Mouse (Mus musculus) lung, embryonic 16.5 days (tissue): ENCODE results near the gene Cbarp. TPM values are rescaled to one million over a fixed set of nuclear protein-coding genes. Genes with fewer than 3 reads are reported as not detected.

Experiments used
- ATAC-seq: fragments of 200-750 bp; cut with Nextera tagmentation; 2 replicates; pipeline ENCODE4 v1.8.0; 2017; ENCODE audit warnings: low read depth, mild to moderate bottlenecking, moderate library complexity
- H3K27ac ChIP-seq: fragments of 300-500 bp; sonication (generic); 2 replicates; pipeline ENCODE4 v1.5.1; 2014; ENCODE audit warnings: mild to moderate bottlenecking, control low read depth, low read length
- H3K27me3 ChIP-seq: fragments of 300-500 bp; sonication (generic); 2 replicates; pipeline ENCODE4 v1.6.1; 2014; ENCODE audit warnings: low read depth, low read length, mixed read lengths; ENCODE audit not compliant: control insufficient read depth, insufficient read depth
- H3K36me3 ChIP-seq: fragments of 300-500 bp; sonication (generic); 2 replicates; pipeline ENCODE4 v1.6.1; 2014; ENCODE audit warnings: low read length; ENCODE audit not compliant: control insufficient read depth, insufficient read depth
- H3K4me1 ChIP-seq: fragments of 300-500 bp; sonication (generic); replicated peaks from 2 replicates; pipeline ENCODE4 v1.6.1; 2014; ENCODE audit warnings: low read length, mixed read lengths; ENCODE audit not compliant: control insufficient read depth, insufficient read depth
- H3K4me2 ChIP-seq: fragments of 300-500 bp; sonication (generic); 2 replicates; pipeline ENCODE4 v1.6.1; 2014; ENCODE audit warnings: low read depth, low read length, control low read depth
- H3K4me3 ChIP-seq: fragments of 300-500 bp; sonication (generic); 2 replicates; pipeline ENCODE4 v1.5.1; 2014; ENCODE audit warnings: mild to moderate bottlenecking, low read length, control low read depth
- H3K9ac ChIP-seq: fragments of 300-500 bp; sonication (generic); 2 replicates; pipeline ENCODE4 v1.6.1; 2014; ENCODE audit warnings: low read length, control low read depth
- H3K9me3 ChIP-seq: fragments of 300-500 bp; sonication (generic); 2 replicates; pipeline ENCODE4 v1.6.1; 2016; ENCODE audit warnings: low read length; ENCODE audit not compliant: control insufficient read depth
- WGBS: fragments of 180-500 bp; shearing (Covaris S2); extraction: QIAGEN DNeasy Blood & Tissue Kit; methylation state at CpG from one replicate; pipeline ENCODE4 v1.1.7; 2014; 5-methylcytosine and 5-hydroxymethylcytosine counted together
- polyA plus RNA-seq: library from polyadenylated mRNA; unstranded; fragments of >200 nt; fragmentation: Nextera tagmentation; extraction: Ambion mirVana; gene quantifications from 2 replicates; pipeline ENCODE4 v1.2.1, GENCODE M21; 2015

Gene Cbarp
- polyA plus RNA-seq, 1 experiment from 2014 or later = 3.9 TPM

DNA sequence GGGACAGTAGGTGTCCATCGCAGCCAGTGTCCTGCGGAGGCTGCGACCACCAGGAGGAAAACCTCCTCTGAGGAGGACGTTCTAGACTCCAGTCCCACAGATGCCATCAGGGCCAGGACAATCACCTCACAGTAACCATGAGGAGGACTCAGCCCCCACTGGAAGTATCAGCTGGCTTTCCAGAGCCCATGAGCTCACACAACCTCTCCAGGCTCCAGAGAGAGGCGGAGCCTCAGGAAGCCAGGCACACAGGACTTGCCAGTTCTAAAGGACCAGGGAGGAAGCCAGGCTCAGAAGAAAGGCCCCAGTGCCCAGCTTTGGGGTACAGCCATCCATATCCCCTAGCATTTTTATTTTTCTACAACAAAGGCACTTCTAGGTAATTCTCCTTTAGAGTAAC is 45.1 kb downstream of the Cbarp start:
- no peaks in the 10 kb centered on the region for H3K27me3 ChIP-seq
- H3K4me2 ChIP-seq = no peak overlapping the region
- no peaks in the 10 kb centered on the region; the same call in 1 of the 2 replicates for H3K36me3 ChIP-seq
- H3K4me3 ChIP-seq = no peak overlapping the region
- H3K4me1 ChIP-seq = peaks cover 52% of the 10 kb centered on the region
- H3K27ac ChIP-seq = peak overlapping the region; percentile 53
- peak overlapping the region; percentile 13; the same call in 1 of the 2 replicates for H3K9ac ChIP-seq
- 73% methylated on average over 5 of the region's 5 CpGs for WGBS
- 0 out of 2 replicates have a peak, but pooled peaks have one; percentile 27 for ATAC-seq
- no peaks in the 10 kb centered on the region for H3K9me3 ChIP-seq

DNA sequence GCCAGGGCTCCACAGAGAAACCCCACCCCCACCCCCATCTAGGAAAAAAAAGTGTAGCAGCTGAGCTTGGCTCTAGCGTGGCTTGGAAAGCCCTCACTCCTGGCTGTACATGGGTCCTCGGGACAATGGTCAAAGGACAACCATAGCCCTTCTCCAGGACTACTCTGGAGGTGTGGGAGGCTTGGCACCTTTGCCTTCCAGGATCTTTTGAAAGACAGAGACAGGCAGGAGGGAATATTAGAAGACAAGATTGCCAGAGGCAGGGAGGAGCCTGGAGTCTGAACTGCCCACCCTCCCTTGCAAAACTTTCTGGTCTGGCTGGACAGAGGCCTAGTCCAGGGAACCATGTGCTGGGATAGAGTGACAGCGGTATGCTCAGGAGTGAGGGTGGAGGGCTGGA is 46.0 kb downstream of the Cbarp start:
- no peak overlapping the region for H3K27ac ChIP-seq
- ATAC-seq = no peak
- H3K27me3 ChIP-seq = no peaks in the 10 kb centered on the region
- no peaks in the 10 kb centered on the region; the same call in 1 of the 2 replicates for H3K36me3 ChIP-seq
- H3K9ac ChIP-seq = no peak overlapping the region
- no peak overlapping the region for H3K4me2 ChIP-seq
- H3K4me1 ChIP-seq = peaks cover 52% of the 10 kb centered on the region
- 81% methylated on average over 3 of the region's 3 CpGs for WGBS
- H3K4me3 ChIP-seq = no peak overlapping the region
- no peaks in the 10 kb centered on the region for H3K9me3 ChIP-seq

DNA sequence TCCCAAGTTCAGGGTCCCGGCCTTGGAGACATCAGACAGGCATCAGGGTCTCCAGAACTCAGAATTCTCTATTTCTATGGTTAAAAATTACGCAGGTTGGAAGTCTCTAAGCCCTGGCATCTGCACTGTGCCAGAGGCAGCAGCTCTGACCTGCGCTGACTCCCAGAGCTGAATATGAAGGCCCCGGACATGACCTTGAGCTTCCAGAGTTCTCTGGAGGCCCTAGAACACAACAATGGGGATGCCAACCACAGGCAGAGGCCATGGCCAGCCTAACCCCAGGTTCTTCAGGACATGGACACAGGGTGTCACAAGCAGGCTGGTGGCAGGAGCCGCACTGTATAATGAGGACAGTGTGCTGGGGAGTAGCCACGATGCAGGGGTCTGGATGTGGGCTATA is 46.5 kb downstream of the Cbarp start:
- peaks cover 50% of the 10 kb centered on the region for H3K4me1 ChIP-seq
- H3K27ac ChIP-seq = no peak overlapping the region
- H3K9ac ChIP-seq = no peak overlapping the region
- 83% methylated on average over 6 of the region's 6 CpGs for WGBS
- H3K4me2 ChIP-seq = no peak overlapping the region
- H3K4me3 ChIP-seq = no peak overlapping the region
- H3K27me3 ChIP-seq = no peaks in the 10 kb centered on the region
- ATAC-seq = no peak
- no peaks in the 10 kb centered on the region for H3K9me3 ChIP-seq
- no peaks in the 10 kb centered on the region; the same call in 1 of the 2 replicates for H3K36me3 ChIP-seq

DNA sequence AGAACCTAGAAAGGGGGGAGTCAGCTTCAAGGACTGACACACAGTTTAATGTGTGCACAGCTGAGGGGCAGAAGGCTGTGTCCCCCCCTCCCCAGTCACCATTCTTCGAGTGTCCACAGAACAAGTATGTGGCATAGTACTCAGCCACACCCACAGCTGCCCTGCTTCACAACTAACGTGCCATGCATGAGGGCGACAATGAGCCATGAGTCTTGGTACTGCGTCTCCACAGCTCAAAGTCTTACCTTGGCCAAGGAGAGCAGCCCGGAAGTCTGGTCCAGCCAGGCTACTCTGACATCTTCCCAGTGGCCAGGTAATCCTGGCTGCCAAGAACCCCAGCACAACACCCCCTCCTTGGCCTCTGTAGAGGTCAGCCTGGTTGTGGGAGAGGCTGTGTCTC is 47.9 kb downstream of the Cbarp start:
- peak; percentile 52 for ATAC-seq
- no peak overlapping the region for H3K4me3 ChIP-seq
- H3K27ac ChIP-seq = peak overlapping the region; percentile 58

DNA sequence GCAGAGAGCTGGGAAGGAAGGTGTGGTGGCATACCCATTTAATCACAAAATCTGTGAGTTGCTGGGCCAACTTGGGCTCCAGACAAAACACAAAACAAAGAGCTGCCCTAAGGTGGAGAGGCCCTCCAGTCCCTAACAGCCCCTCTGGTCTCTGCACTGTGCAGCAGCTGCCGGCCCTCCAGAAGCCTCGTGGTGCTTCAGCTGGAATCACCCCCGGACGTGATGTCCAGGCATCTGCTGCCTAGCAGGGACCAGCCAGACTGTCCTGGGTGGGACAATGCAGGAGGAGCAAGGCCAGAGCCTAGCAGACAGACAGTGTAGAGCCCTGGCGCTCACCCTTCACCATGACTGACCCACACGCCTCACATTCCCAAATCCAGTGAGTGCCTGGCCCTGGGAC is 49.1 kb downstream of the Cbarp start:
- Histone ChIP-seq H3K27ac (peak overlapping the region; percentile 39), H3K27me3 (no peaks in the 10 kb centered on the region), H3K4me1 (peaks cover 33% of the 10 kb centered on the region), H3K9ac (no peak overlapping the region), H3K4me2 (no peak overlapping the region), H3K36me3 (no peaks in the 10 kb centered on the region; the same call in 1 of the 2 replicates), H3K9me3 (no peaks in the 10 kb centered on the region), H3K4me3 (no peak overlapping the region)
- no peak for ATAC-seq
- WGBS = 74% methylated on average over 6 of the region's 6 CpGs

More for the DNA sequence above, 47.9 kb downstream of the Cbarp start:
- H3K36me3 ChIP-seq = no peaks in the 10 kb centered on the region; the same call in 1 of the 2 replicates
- H3K9ac ChIP-seq = no peak overlapping the region
- no peak overlapping the region for H3K4me2 ChIP-seq
- H3K27me3 ChIP-seq = no peaks in the 10 kb centered on the region
- H3K9me3 ChIP-seq = no peaks in the 10 kb centered on the region
- H3K4me1 ChIP-seq = peaks cover 37% of the 10 kb centered on the region
- 53% methylated on average over 5 of the region's 5 CpGs for WGBS

GRCm38 (mm10) chr10:80089146-80089545 is 51.5 kb downstream of the Cbarp start:
- Histone ChIP-seq H3K4me3 (no peak overlapping the region), H3K4me1 (peaks cover 38% of the 10 kb centered on the region), H3K27me3 (no peaks in the 10 kb centered on the region), H3K9me3 (no peaks in the 10 kb centered on the region), H3K36me3 (no peaks in the 10 kb centered on the region; the same call in 1 of the 2 replicates), H3K4me2 (no peak overlapping the region), H3K27ac (no peak overlapping the region), H3K9ac (no peak overlapping the region)
- 51% methylated on average over 4 of the region's 4 CpGs for WGBS
- ATAC-seq = no peak

- no peak overlapping the region for H3K4me3 ChIP-seq
- WGBS = 88% methylated on average over 8 of the region's 8 CpGs
- H3K9me3 ChIP-seq = no peaks in the 10 kb centered on the region
- peaks cover 36% of the 10 kb centered on the region for H3K4me1 ChIP-seq
- H3K9ac ChIP-seq = no peak overlapping the region
- ATAC-seq = no peak
- peaks cover 4% of the 10 kb centered on the region; the same call in 1 of the 2 replicates for H3K36me3 ChIP-seq
- H3K27ac ChIP-seq = no peak overlapping the region
- no peak overlapping the region for H3K4me2 ChIP-seq
- no peaks in the 10 kb centered on the region for H3K27me3 ChIP-seq
Measured at GRCm38 (mm10) chr10:80087483-80087882, 53.2 kb downstream of the Cbarp start.

GRCm38 (mm10) chr10:80086847-80087246 is 53.8 kb downstream of the Cbarp start:
- 76% methylated on average over 3 of the region's 3 CpGs for WGBS
- ATAC-seq = no peak

DNA sequence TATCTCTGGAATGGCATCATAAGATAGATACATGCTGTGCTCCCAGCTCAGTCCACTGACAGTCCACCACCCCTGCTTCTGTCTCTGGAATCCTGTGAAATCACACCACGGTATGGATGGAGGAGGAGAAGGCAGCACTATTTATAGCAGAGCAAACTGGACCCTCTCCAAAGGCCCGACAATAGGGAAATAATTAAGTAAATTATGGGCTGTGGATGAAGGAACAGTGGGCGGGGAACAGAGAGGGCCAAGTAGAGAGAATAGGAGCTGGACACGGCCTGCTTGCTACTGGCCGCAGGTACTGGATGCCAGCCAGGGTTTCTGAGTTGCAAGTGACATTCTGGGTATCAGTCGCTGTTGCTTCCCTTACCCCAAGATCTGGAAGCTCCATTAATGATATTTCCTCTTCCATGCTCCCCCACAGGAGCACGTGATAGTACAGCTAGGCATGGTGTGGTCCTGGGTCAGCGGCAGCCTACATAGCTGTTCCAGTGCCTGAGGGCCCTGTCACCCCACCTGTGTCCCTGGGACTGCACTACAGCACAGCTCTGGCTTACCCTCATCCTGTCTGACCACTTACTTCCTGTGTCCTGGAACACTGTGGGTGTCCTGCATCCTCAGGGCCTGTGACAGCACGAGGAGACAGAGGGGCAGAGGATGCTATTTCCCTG is 55.7 kb downstream of the Cbarp start:
- peak; percentile 88 for ATAC-seq

More at GRCm38 (mm10) chr10:80086847-80087246, 53.8 kb downstream of the Cbarp start:
- H3K4me2 ChIP-seq = no peak overlapping the region
- H3K36me3 ChIP-seq = peaks cover 10% of the 10 kb centered on the region
- H3K27ac ChIP-seq = no peak overlapping the region
- no peaks in the 10 kb centered on the region for H3K27me3 ChIP-seq
- H3K4me3 ChIP-seq = no peak overlapping the region
- H3K4me1 ChIP-seq = peaks cover 30% of the 10 kb centered on the region
- H3K9ac ChIP-seq = peak overlapping the region; percentile 29; the same call in 1 of the 2 replicates
- H3K9me3 ChIP-seq = no peaks in the 10 kb centered on the region

More for the DNA sequence above, 55.7 kb downstream of the Cbarp start:
- Histone ChIP-seq H3K27me3 (no peaks in the 10 kb centered on the region), H3K4me1 (peaks cover 25% of the 10 kb centered on the region), H3K4me3 (no peak overlapping the region), H3K36me3 (peaks cover 20% of the 10 kb centered on the region), H3K9me3 (no peaks in the 10 kb centered on the region), H3K27ac (peak overlapping the region; percentile 71), H3K9ac (no peak overlapping the region; the same call in 1 of the 2 replicates), H3K4me2 (peak overlapping the region; percentile 31)
- 41% methylated on average over 9 of the region's 9 CpGs for WGBS
